Mouse (Mus musculus) bone marrow, adult 2 months (tissue): Measurements from ENCODE around the gene Rcan2.

Source experiments
- CTCF ChIP-seq: fragments of 200-500 bp; IDR thresholded peaks from 2 replicates; pipeline ENCODE4 v1.5.1; 2011; ENCODE audit warnings: low read length, control low read depth; ENCODE audit not compliant: control insufficient read depth, insufficient read depth
- POLR2A ChIP-seq: fragments of 200-500 bp; IDR thresholded peaks from 2 replicates; pipeline ENCODE4 v1.6.1; 2011; ENCODE audit warnings: low read depth, mild to moderate bottlenecking, control low read depth, low read length, borderline replicate concordance; ENCODE audit not compliant: control insufficient read depth

DNA sequence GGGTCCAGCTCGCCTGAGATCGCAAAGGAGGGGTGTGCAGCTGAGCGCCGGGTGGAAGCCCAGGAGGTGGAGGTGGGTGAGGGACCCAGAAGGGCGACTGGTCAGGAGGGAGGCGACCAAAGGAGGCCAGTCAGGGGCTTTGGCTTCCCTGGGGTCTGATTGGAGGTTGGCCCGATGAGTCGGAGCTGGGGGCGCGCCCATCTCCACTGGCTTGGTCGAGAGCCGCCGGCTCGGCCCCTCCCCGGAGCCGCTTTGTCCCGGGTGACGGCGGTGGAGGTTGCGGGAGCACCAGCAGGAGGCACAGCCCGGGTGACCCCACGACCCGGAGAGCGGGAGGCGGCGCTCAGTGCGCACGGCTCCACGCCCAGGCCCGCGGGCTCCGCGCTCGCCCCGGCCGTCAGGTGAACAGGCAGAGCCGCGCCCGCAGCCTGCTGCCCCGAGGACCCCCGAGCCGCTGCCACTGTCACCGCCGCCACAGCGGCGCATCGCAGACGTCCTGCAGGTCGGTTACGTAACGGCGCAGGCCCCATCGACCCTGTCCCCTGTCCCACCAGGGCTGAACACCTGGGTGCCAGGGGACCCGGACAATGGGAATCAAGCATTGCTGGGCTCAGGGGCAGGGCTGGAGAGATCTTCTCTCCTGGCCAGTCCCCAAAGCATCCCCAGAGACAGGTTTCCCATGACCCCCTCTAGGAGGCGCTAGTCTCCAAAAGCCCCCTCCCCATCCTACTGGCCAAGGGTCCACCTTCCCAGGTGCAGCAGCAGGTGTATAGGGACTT is 633 bp downstream of the Rcan2 start:
- TF ChIP-seq CTCF: no peak
- TF ChIP-seq POLR2A: no peak
